Mouse (Mus musculus) heart, adult 2 months (tissue): ENCODE data around the gene Sort1.

Experiments used
- CTCF ChIP-seq: fragments of 200-600 bp; IDR thresholded peaks from 2 replicates; pipeline ENCODE4 v1.8.1; 2022; ENCODE audit warnings: antibody characterized with exemption, mild to moderate bottlenecking, moderate library complexity
- POLR2A ChIP-seq: fragments of 200-500 bp; IDR thresholded peaks from 2 replicates; pipeline ENCODE4 v1.6.1; 2011; ENCODE audit warnings: mild to moderate bottlenecking, low read depth, low read length, control low read depth; ENCODE audit not compliant: insufficient read depth

DNA sequence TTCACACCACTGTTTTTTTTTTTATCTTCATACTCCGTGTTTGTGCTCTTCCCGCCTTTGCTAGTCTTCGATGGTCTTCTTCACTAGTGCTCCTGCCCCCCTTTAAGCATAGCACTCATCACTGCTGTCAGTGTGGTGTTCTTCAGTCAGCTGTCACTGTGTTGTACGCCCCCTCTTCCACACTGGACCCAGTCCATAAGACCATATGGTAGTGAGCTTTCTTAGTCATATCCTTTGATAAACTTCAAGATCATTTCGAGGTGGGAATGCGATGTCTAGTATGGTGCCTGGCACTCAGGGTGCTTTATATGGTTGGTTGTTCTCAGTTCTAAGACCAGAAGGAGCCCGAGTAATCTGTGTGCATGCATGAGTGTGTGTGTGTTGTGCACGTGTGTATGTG lies 43.4 kb downstream of the Sort1 start:
- no peak for TF ChIP-seq POLR2A
- no peak for TF ChIP-seq CTCF
